18 mouse cellular contexts compared by ENCODE assay signal in genomic region chr3:137589811-137590210, GRCm38 (mm10). TPM values are rescaled to one million over a fixed set of nuclear protein-coding genes. Genes with fewer than 3 reads are reported as not detected.
DNase-seq lines count a peak whose midpoint lies in the region.
"Had no signal": no experiment of that assay in that cellular context is flagged by ENCODE, and none has a peak within 500 bp of the region (broad histone marks: within the 10 kb centered on the region; RNA-seq: fewer than 3 reads in every experiment).

No protein-coding gene starts in this region.

- peak; percentile 11 to 46 for DNase-seq in layer of hippocampus, adult 18-20 months (ENCODE audit: low spot score in 2 of 2)
- DNase-seq in layer of hippocampus, postnatal 10 days (ENCODE audit: low spot score in 2 of 2), result no peak
- DNase-seq in brain, adult 2 months (ENCODE audit: low read depth, low spot score), result peak; percentile 40
- peak; percentile 5 for DNase-seq in layer of hippocampus, adult 9-10 months (ENCODE audit: low spot score)
- peak; percentile 14 to 16 for DNase-seq in layer of hippocampus, postnatal 36 days
- DNase-seq in adrenal gland, postnatal 25 days, result no peak
- DNase-seq in right cerebral cortex, postnatal 10 days (ENCODE audit: low spot score in 2 of 2), result no peak
- DNase-seq: adrenal gland, adult 8-10 months; adrenal gland, postnatal 36 days; cerebellum, adult 11 months; cerebellum, adult 2 months; cerebellum, adult 9-11 months; cerebellum, postnatal 25 days; forebrain, postnatal 0 days; gastrocnemius, postnatal 25 days; heart, adult 2 months had no signal

RNA-seq across cellular contexts. Expression of gene Ddit4l, which starts 31.6 kb away (rescaled TPM):
- total RNA-seq in layer of hippocampus, adult 18-20 months (2021), result 10 to 100 TPM in 1 of 2 experiments, 1 to 10 TPM in 1; 6.7 to 10.8 TPM
- total RNA-seq in layer of hippocampus, postnatal 10 days (2021), result 10 to 100 TPM; 10.6 to 12.0 TPM
- 10 to 100 TPM in 1 of 2 experiments, 1 to 10 TPM in 1; 7.7 to 10.9 TPM for total RNA-seq in layer of hippocampus, postnatal 36 days (2021)
- total RNA-seq in adrenal gland, postnatal 25 days (2021), result 0.70 and 1.7 TPM in 2 replicates
- total RNA-seq: common myeloid progenitor, adult 5-6 weeks; MEL had no signal

Comparison
In these comparisons a context has a peak if more than half of its experiments do, and no peak if none do; other contexts are left out.
1. DNase-seq: peak in layer of hippocampus, adult 18-20 months (2 of 2), brain, adult 2 months (single experiment), layer of hippocampus, adult 9-10 months (single experiment) and layer of hippocampus, postnatal 36 days (2 of 2); none in layer of hippocampus, postnatal 10 days (0 of 2), adrenal gland, postnatal 25 days (single experiment) and right cerebral cortex, postnatal 10 days (0 of 2).